Mouse (Mus musculus) ovary, postnatal 36 days (tissue): ENCODE measurements around the gene Rin3.

Experiments used
- DNase-seq: peaks from one replicate; pipeline ENCODE4 v3.0.0; 2022; ENCODE audit warnings: low spot score, mixed read lengths

The Rin3 gene

GRCm38 (mm10) chr12:102330731-102331130, 47.9 kb downstream of the Rin3 start:
- DNase-seq, result no peak

- DNase-seq, result no peak
Observed at GRCm38 (mm10) chr12:102333101-102333500, 50.3 kb downstream of the Rin3 start.

- no peak for DNase-seq
Observed at GRCm38 (mm10) chr12:102339085-102339484, 56.2 kb downstream of the Rin3 start.

GRCm38 (mm10) chr12:102340471-102340870, 57.6 kb downstream of the Rin3 start:
- no peak for DNase-seq

- no peak for DNase-seq
Observed at GRCm38 (mm10) chr12:102342147-102342546, 59.3 kb downstream of the Rin3 start.

- DNase-seq, result no peak
Observed at GRCm38 (mm10) chr12:102342602-102343001, 59.8 kb downstream of the Rin3 start.

GRCm38 (mm10) chr12:102345031-102345815, 62.4 kb downstream of the Rin3 start:
- DNase-seq, result no peak

GRCm38 (mm10) chr12:102346507-102346906, 63.7 kb downstream of the Rin3 start:
- DNase-seq, result peak; percentile 26

- DNase-seq, result no peak
Observed at GRCm38 (mm10) chr12:102348447-102348846, 65.6 kb downstream of the Rin3 start.

- no peak for DNase-seq
Observed at GRCm38 (mm10) chr12:102350997-102351396, 68.1 kb downstream of the Rin3 start.

- no peak for DNase-seq
Observed at GRCm38 (mm10) chr12:102354126-102354984, 71.5 kb downstream of the Rin3 start.

GRCm38 (mm10) chr12:102355784-102356183, 72.9 kb downstream of the Rin3 start:
- no peak for DNase-seq

GRCm38 (mm10) chr12:102356781-102357180, 73.9 kb downstream of the Rin3 start:
- no peak for DNase-seq

GRCm38 (mm10) chr12:102359390-102359789, 76.5 kb downstream of the Rin3 start:
- DNase-seq, result no peak

- DNase-seq, result no peak
Observed at GRCm38 (mm10) chr12:102361189-102362161, 78.6 kb downstream of the Rin3 start.

GRCm38 (mm10) chr12:102365016-102365415, 82.2 kb downstream of the Rin3 start:
- DNase-seq, result no peak

GRCm38 (mm10) chr12:102366126-102366816, 83.4 kb downstream of the Rin3 start:
- DNase-seq, result no peak

- DNase-seq, result no peak
Observed at GRCm38 (mm10) chr12:102367075-102367474, 84.2 kb downstream of the Rin3 start.

- DNase-seq, result no peak
Observed at GRCm38 (mm10) chr12:102368066-102368465, 85.2 kb downstream of the Rin3 start.

GRCm38 (mm10) chr12:102368556-102368955, 85.7 kb downstream of the Rin3 start:
- DNase-seq, result no peak
